Mouse (Mus musculus) heart, adult 2 months (tissue): Measurements from ENCODE around the gene Aif1. TPM values are rescaled to one million over a fixed set of nuclear protein-coding genes. Genes with fewer than 3 reads are reported as not detected.
A peak's percentile ranks its signal among the peaks of the same experiment; 100 is the strongest.

Experiments used
- DNase-seq, 2 experiments: peaks; one replicate each; pipeline ENCODE4 v3.0.0; 2021
- H3K27ac ChIP-seq: fragments of 200-600 bp; 2 replicates; pipeline ENCODE4 v1.8.1; 2022
- H3K27me3 ChIP-seq: fragments of 200-500 bp; 2 replicates; pipeline ENCODE4 v1.6.1; 2012; ENCODE audit warnings: mild to moderate bottlenecking, low read length, inconsistent platforms, mixed read lengths; ENCODE audit not compliant: control insufficient read depth, insufficient read depth
- H3K36me3 ChIP-seq: fragments of 200-500 bp; 2 replicates; pipeline ENCODE4 v1.6.1; 2012; ENCODE audit warnings: low read length, inconsistent platforms; ENCODE audit not compliant: control insufficient read depth, insufficient read depth
- H3K4me1 ChIP-seq: fragments of 200-500 bp; 2 replicates; pipeline ENCODE4 v1.6.1; 2011; ENCODE audit warnings: low read length; ENCODE audit not compliant: control insufficient read depth, insufficient read depth
- H3K4me3 ChIP-seq: fragments of 200-600 bp; 2 replicates; pipeline ENCODE4 v1.8.1; 2022
- H3K79me2 ChIP-seq: fragments of 200-500 bp; replicated peaks from 2 replicates; pipeline ENCODE4 v1.6.1; 2012; ENCODE audit warnings: mild to moderate bottlenecking, inconsistent platforms, low read length, moderate library complexity, mixed read lengths; ENCODE audit not compliant: control insufficient read depth, insufficient read depth
- H3K9ac ChIP-seq: fragments of 200-500 bp; 2 replicates; pipeline ENCODE4 v1.6.1; 2012; ENCODE audit warnings: low read depth, mild to moderate bottlenecking, control low read depth, inconsistent platforms, low read length, mixed read lengths
- CTCF ChIP-seq: fragments of 200-600 bp; IDR thresholded peaks from 2 replicates; pipeline ENCODE4 v1.8.1; 2022; ENCODE audit warnings: antibody characterized with exemption, mild to moderate bottlenecking, moderate library complexity
- EP300 ChIP-seq: fragments of 200-500 bp; IDR thresholded peaks from 2 replicates; pipeline ENCODE4 v1.6.1; 2011; ENCODE audit warnings: low read depth, low read length, control low read depth; ENCODE audit not compliant: insufficient read depth
- POLR2A ChIP-seq: fragments of 200-500 bp; IDR thresholded peaks from 2 replicates; pipeline ENCODE4 v1.6.1; 2011; ENCODE audit warnings: mild to moderate bottlenecking, low read depth, low read length, control low read depth; ENCODE audit not compliant: insufficient read depth
- WGBS: fragments of 180-500 bp; shearing (Covaris S2); methylation state at CpG from one replicate; pipeline ENCODE4 v1.1.7; 2018; 5-methylcytosine and 5-hydroxymethylcytosine counted together
- intact Hi-C: fragments of 180-260 bp; cut with DNase I; formaldehyde crosslinking; loops from one replicate; pipeline ENCODE4 v1.15.1; 2025
- polyA plus RNA-seq: library from polyadenylated mRNA; depleted of rRNA; stranded (reverse); fragments of >200 nt; gene quantifications from 2 replicates; pipeline ENCODE4 v1.2.3, GENCODE M21; 2012
- total RNA-seq, 2 experiments: library from RNA; stranded (reverse); gene quantifications; 2 replicates each; pipeline ENCODE4 v1.2.3; 2021

The Aif1 gene
- total and polyA plus RNA-seq, 3 experiments: 1.5 to 3.9 (median 2.9) TPM

GRCm38 (mm10) chr17:35219601-35220041, 43.8 kb upstream of the Aif1 start:
- DNase-seq: peak; percentile 47 to 51
- Histone ChIP-seq H3K9ac (peak overlapping the region; percentile 9; the same call in 1 of the 2 replicates), H3K4me1 (peaks cover 18% of the 10 kb centered on the region), H3K4me3 (no peak overlapping the region), H3K36me3 (peaks cover 3% of the 10 kb centered on the region; the same call in 1 of the 2 replicates), H3K27ac (peak overlapping the region; percentile 87), H3K27me3 (no peaks in the 10 kb centered on the region), H3K79me2 (no peaks in the 10 kb centered on the region)
- TF ChIP-seq CTCF: no peak
- intact Hi-C loops: loop anchor here (2.0 kb wide), 1 partner anchor 21 kb away; no protein-coding TSS in a partner anchor
- 35% methylated on average over 6 of the region's 6 CpGs for WGBS

DNA sequence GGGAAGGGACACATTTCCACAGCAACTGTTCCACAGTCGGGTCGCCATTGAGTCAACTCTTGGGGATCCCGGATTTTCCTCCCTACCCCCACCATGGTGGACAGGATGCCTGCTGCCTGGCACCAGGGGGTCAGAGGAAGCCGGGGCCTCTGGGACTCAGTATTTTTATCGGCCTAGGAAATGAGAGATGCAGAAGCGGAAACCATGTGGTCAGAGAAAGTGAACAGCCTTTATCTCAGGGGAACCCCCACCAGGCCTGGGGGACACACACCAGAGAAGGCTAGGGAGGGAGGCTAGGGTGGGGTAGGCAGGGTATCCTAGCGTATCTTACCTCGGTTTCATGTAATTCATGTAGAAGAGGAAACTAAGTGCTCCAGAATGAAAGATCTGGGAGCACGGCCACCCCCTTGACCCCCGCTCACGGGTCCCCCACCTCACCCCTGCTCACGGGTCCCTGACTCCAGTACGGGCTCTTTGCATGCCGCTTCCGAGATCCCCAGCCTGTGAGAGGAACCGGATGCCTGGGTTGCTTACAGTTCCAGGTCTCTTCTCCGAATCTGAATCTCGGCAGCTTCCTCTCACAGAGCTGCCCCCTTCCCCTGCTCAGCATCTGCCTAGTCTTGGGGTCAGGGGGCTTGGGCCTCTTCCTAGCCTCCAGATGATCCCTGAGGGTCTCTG, 42.8 kb upstream of the Aif1 start:
- H3K4me1 ChIP-seq: peaks cover 18% of the 10 kb centered on the region
- WGBS: 50% methylated on average over 18 of the region's 18 CpGs
- no peaks in the 10 kb centered on the region for H3K79me2 ChIP-seq
- peak overlapping the region; percentile 87 for H3K27ac ChIP-seq
- H3K9ac ChIP-seq: peak overlapping the region; percentile 61
- no peak for TF ChIP-seq CTCF
- TF ChIP-seq POLR2A: no peak
- 0 out of 2 replicates have a peak, but pooled peaks have one; percentile 42 for TF ChIP-seq EP300
- peak; percentile 57 to 73 for DNase-seq
- H3K4me3 ChIP-seq: peak overlapping the region; percentile 19; the same call in 1 of the 2 replicates
- no peaks in the 10 kb centered on the region for H3K27me3 ChIP-seq
- H3K36me3 ChIP-seq: peaks cover 3% of the 10 kb centered on the region; the same call in 1 of the 2 replicates
- intact Hi-C loops: loop anchor here (2.0 kb wide), 1 partner anchor 20 kb away; no protein-coding TSS in a partner anchor

DNA sequence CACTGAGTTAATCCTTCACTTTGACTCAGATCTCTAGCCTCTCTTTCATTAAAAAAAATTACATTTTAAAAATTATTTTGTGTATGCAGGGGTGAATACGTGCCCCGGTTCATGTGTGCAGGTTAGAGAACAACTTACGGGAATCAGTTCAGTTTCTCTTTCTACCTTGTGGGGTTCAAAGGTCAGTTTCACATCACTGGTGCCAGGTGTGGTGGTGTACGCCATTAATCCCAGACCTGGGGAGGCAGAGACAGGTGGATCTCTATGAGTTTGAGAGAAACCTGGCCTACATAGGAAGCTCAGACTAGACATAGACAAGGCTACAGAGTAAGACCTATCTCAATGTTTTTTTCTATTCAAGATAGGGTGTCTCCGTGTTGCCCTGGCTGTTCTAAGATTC, 37.2 kb upstream of the Aif1 start:
- Histone ChIP-seq H3K9ac (no peak overlapping the region), H3K79me2 (no peaks in the 10 kb centered on the region), H3K27me3 (no peaks in the 10 kb centered on the region), H3K27ac (no peak overlapping the region), H3K36me3 (no peaks in the 10 kb centered on the region), H3K4me1 (peaks cover 4% of the 10 kb centered on the region), H3K4me3 (no peak overlapping the region)
- DNase-seq: no peak
- 95% methylated on average over 5 of the region's 5 CpGs for WGBS
- TF ChIP-seq EP300 (no peak), POLR2A (no peak), CTCF (no peak)
- intact Hi-C loops: no loop called here

GRCm38 (mm10) chr17:35210593-35210992, 34.7 kb upstream of the Aif1 start:
- Histone ChIP-seq H3K4me3 (no peak overlapping the region), H3K79me2 (no peaks in the 10 kb centered on the region), H3K27me3 (no peaks in the 10 kb centered on the region), H3K9ac (no peak overlapping the region), H3K4me1 (peaks cover 2% of the 10 kb centered on the region), H3K36me3 (no peaks in the 10 kb centered on the region), H3K27ac (no peak overlapping the region)
- intact Hi-C loops: no loop called here
- DNase-seq: no peak
- no peak for TF ChIP-seq POLR2A
- no peak for TF ChIP-seq EP300
- 70% methylated on average over 3 of the region's 3 CpGs for WGBS

DNA sequence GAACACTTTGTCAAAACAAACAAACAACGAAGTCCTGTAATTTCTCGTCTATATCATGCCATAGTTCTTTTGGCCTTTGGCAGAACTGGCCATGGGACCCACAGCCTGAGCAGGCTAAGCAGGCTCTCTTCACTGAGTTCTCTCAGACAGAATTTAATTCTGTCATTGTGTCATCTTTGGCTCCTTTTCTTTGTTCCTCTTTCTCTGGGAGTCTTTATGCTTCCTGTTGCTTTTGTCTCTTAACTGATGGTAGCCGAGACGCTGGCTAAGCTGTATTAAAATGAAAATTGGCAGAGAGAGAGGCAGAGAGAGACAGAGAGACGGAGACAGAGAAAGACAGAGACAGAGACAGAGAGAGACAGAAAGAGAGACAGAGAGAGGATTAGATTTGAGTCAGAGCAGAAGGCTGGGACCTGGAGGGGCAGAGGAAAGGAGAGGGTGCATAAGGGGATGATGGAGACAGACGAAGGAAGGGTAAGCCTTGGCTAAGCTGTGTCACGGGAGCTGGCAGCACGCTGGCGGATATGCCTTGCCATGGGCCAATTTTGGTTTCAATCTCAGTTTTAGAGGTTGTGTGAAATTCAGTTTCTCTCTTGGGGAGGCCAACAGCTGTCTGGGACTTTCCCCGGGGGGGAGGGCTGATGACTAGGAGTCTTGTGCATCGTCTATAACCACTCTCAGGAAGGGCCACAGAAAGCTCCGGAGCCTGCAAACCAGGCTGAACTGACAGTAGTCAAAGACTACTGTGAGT, 34.1 kb upstream of the Aif1 start:
- Histone ChIP-seq H3K9ac (no peak overlapping the region), H3K79me2 (no peaks in the 10 kb centered on the region), H3K27me3 (no peaks in the 10 kb centered on the region), H3K4me3 (no peak overlapping the region), H3K36me3 (no peaks in the 10 kb centered on the region), H3K27ac (peak overlapping the region; percentile 6; the same call in 1 of the 2 replicates), H3K4me1 (peaks cover 2% of the 10 kb centered on the region)
- DNase-seq: peak; percentile 33 to 60
- TF ChIP-seq POLR2A: no peak
- TF ChIP-seq EP300: no peak
- TF ChIP-seq CTCF: no peak
- 46% methylated on average over 12 of the region's 12 CpGs for WGBS
- intact Hi-C loops: no loop called here

DNA sequence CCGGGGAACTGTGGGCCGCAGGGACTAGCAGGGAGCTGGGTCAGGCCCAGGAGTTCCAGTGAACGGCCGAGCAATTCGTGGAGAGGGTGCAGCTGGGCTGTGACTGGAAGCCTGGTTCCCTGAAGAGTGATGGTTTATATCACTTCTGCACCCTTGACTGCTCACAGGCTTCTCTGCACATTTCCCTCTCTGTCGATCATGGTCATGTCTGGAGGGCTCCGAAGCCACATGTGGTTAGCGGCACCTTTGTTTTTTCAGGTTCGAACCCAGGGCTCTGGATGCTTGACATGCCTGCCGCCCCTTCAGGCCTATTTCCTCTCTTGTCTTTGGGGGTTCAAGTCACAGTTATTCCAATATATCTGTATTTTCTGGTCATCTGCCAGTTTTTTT, 29.5 kb upstream of the Aif1 start:
- intact Hi-C loops: no loop called here
- DNase-seq: no peak
- Histone ChIP-seq H3K4me1 (peaks cover 2% of the 10 kb centered on the region), H3K27me3 (no peaks in the 10 kb centered on the region; the same call in 1 of the 2 replicates), H3K9ac (no peak overlapping the region), H3K4me3 (no peak overlapping the region), H3K36me3 (no peaks in the 10 kb centered on the region), H3K79me2 (no peaks in the 10 kb centered on the region), H3K27ac (no peak overlapping the region)
- WGBS: 70% methylated on average over 10 of the region's 10 CpGs
- no peak for TF ChIP-seq POLR2A
- no peak for TF ChIP-seq CTCF
- TF ChIP-seq EP300: no peak
